Mouse (Mus musculus) yolk sac, embryonic 10.5 days (tissue): ENCODE measurements at regions not wholly inside any gene's neighbourhood (a gene's known extent, or its start where the extent isn't known, plus 50 kb on each side); places are given as distances from the start of the nearest gene placed in this dataset.

Experiments used
- DNase-seq: peaks from one replicate; pipeline ENCODE4 v3.0.0-alpha.2; 2017; ENCODE audit warnings: low spot score

GRCm38 (mm10) chr5:119579288-119579687 lies 91.2 kb upstream of the Tbx3 start:
- DNase-seq, result no peak

GRCm38 (mm10) chr5:119579806-119580205 lies 90.7 kb upstream of the Tbx3 start:
- DNase-seq, result no peak

- peak; percentile 61 for DNase-seq
Observed at GRCm38 (mm10) chr5:119580395-119580794, 90.1 kb upstream of the Tbx3 start.

- no peak for DNase-seq
Observed at GRCm38 (mm10) chr5:119580798-119581197, 89.7 kb upstream of the Tbx3 start.

- no peak for DNase-seq
Observed at GRCm38 (mm10) chr5:119584389-119584788, 86.1 kb upstream of the Tbx3 start.

GRCm38 (mm10) chr5:119584914-119585313 lies 85.6 kb upstream of the Tbx3 start:
- DNase-seq, result no peak

GRCm38 (mm10) chr5:119586391-119587058 lies 83.9 kb upstream of the Tbx3 start:
- DNase-seq, result no peak

- no peak for DNase-seq
Observed at GRCm38 (mm10) chr5:119587239-119587811, 83.1 kb upstream of the Tbx3 start.

GRCm38 (mm10) chr5:119588340-119589272 lies 81.9 kb upstream of the Tbx3 start:
- DNase-seq, result peak; percentile 41

- DNase-seq, result no peak
Observed at GRCm38 (mm10) chr5:119591271-119591670, 79.2 kb upstream of the Tbx3 start.

- DNase-seq, result no peak
Observed at GRCm38 (mm10) chr5:119592891-119593290, 77.6 kb upstream of the Tbx3 start.

GRCm38 (mm10) chr5:119594541-119594940 lies 75.9 kb upstream of the Tbx3 start:
- no peak for DNase-seq

GRCm38 (mm10) chr5:119596295-119596993 lies 74.0 kb upstream of the Tbx3 start:
- DNase-seq, result no peak

- no peak for DNase-seq
Observed at GRCm38 (mm10) chr5:119596994-119597391, 73.5 kb upstream of the Tbx3 start.

GRCm38 (mm10) chr5:119597530-119597929 lies 72.9 kb upstream of the Tbx3 start:
- no peak for DNase-seq

- no peak for DNase-seq
Observed at GRCm38 (mm10) chr5:119598166-119598565, 72.3 kb upstream of the Tbx3 start.

- no peak for DNase-seq
Observed at GRCm38 (mm10) chr5:119601390-119601789, 69.1 kb upstream of the Tbx3 start.

- no peak for DNase-seq
Observed at GRCm38 (mm10) chr5:119602001-119602400, 68.5 kb upstream of the Tbx3 start.

GRCm38 (mm10) chr5:119605444-119605843 lies 65.0 kb upstream of the Tbx3 start:
- DNase-seq, result no peak

GRCm38 (mm10) chr5:119613413-119613812 lies 57.1 kb upstream of the Tbx3 start:
- no peak for DNase-seq

- DNase-seq, result no peak
Observed at GRCm38 (mm10) chr5:119613981-119614770, 56.3 kb upstream of the Tbx3 start.
